Mouse (Mus musculus) lung, postnatal 0 days (tissue): ENCODE data around the gene 1600002K03Rik. TPM values are rescaled to one million over a fixed set of nuclear protein-coding genes. Genes with fewer than 3 reads are reported as not detected.
"Not testable (repeated sequence)": the region's sequence is repeated elsewhere in the genome, so short reads cannot be mapped to it uniquely, and the experiment has no call there.

ENCODE experiments used
- ATAC-seq: fragments of 200-750 bp; cut with Nextera tagmentation; 2 replicates; pipeline ENCODE4 v1.8.0; 2017; ENCODE audit warnings: moderate library complexity
- DNase-seq: peaks from one replicate; pipeline ENCODE4 v3.0.0-alpha.2; 2016; ENCODE audit warnings: low spot score
- H3K27ac ChIP-seq: fragments of 300-500 bp; sonication (generic); 2 replicates; pipeline ENCODE4 v1.5.1; 2014; ENCODE audit warnings: antibody characterized with exemption, mild to moderate bottlenecking, low read length, mixed read lengths
- H3K27me3 ChIP-seq: fragments of 300-500 bp; sonication (generic); replicated peaks from 2 replicates; pipeline ENCODE4 v1.6.1; 2014; ENCODE audit warnings: low read length, mixed read lengths; ENCODE audit not compliant: insufficient read depth
- H3K36me3 ChIP-seq: fragments of 300-500 bp; sonication (generic); 2 replicates; pipeline ENCODE4 v1.6.1; 2014; ENCODE audit warnings: low read length, mixed read lengths; ENCODE audit not compliant: insufficient read depth
- H3K4me1 ChIP-seq: fragments of 300-500 bp; sonication (generic); 2 replicates; pipeline ENCODE4 v1.6.1; 2014; ENCODE audit warnings: antibody characterized with exemption, low read depth, low read length, mixed read lengths; ENCODE audit not compliant: insufficient read depth
- H3K4me2 ChIP-seq: fragments of 300-500 bp; sonication (generic); replicated peaks from 2 replicates; pipeline ENCODE4 v1.6.1; 2014; ENCODE audit warnings: low read depth, mild to moderate bottlenecking, low read length, moderate library complexity, mixed read lengths
- H3K4me3 ChIP-seq: fragments of 300-500 bp; sonication (generic); 2 replicates; pipeline ENCODE4 v1.5.1; 2014; ENCODE audit warnings: low read depth, low read length
- H3K9ac ChIP-seq: fragments of 300-500 bp; sonication (generic); replicated peaks from 2 replicates; pipeline ENCODE4 v1.6.1; 2014; ENCODE audit warnings: low read depth, mild to moderate bottlenecking
- H3K9me3 ChIP-seq: fragments of 300-500 bp; sonication (generic); 2 replicates; pipeline ENCODE4 v1.6.1; 2016; ENCODE audit warnings: low read length, mixed read lengths
- CTCF ChIP-seq: IDR thresholded peaks from 2 replicates; pipeline ENCODE4 v1.5.1; 2016; ENCODE audit warnings: antibody characterized with exemption, mild to moderate bottlenecking
- EP300 ChIP-seq: IDR thresholded peaks from 2 replicates; pipeline ENCODE4 v1.6.1; 2016; ENCODE audit warnings: antibody characterized with exemption, mild to moderate bottlenecking, control low read depth
- WGBS: fragments of 180-500 bp; shearing (Covaris S2); extraction: QIAGEN DNeasy Blood & Tissue Kit; methylation state at CpG from one replicate; pipeline ENCODE4 v1.1.7; 2014; 5-methylcytosine and 5-hydroxymethylcytosine counted together
- polyA plus RNA-seq: library from polyadenylated mRNA; unstranded; fragments of >200 nt; fragmentation: Nextera tagmentation; extraction: Ambion mirVana; gene quantifications from 2 replicates; pipeline ENCODE4 v1.2.1, GENCODE M21; 2015

Gene 1600002K03Rik
- polyA plus RNA-seq, 1 experiment from 2014 or later: 11.7 TPM

- DNase-seq: peak; percentile 36
- peak; percentile 7; the same call in 1 of the 2 replicates for TF ChIP-seq CTCF
- no peak for TF ChIP-seq EP300
- Histone ChIP-seq H3K27me3 (no peaks in the 10 kb centered on the region), H3K4me1 (peaks cover 49% of the 10 kb centered on the region), H3K9ac (peak overlapping the region; percentile 26; the same call in 1 of the 2 replicates), H3K4me2 (peak overlapping the region; percentile 89), H3K36me3 (no peaks in the 10 kb centered on the region), H3K27ac (peak overlapping the region; percentile 79), H3K9me3 (no peaks in the 10 kb centered on the region), H3K4me3 (peak overlapping the region; percentile 33)
- WGBS: 11% methylated on average over 41 of the region's 44 CpGs
- ATAC-seq: no peak
Measured at GRCm38 (mm10) chr10:80164161-80164997, 8.4 kb upstream of the 1600002K03Rik start.

- peak overlapping the region; percentile 33 for H3K4me3 ChIP-seq
- ATAC-seq (peak; percentile 16), DNase-seq (peak; percentile 97)
- TF ChIP-seq CTCF: peak; percentile 100
- no peak for TF ChIP-seq EP300
- H3K27me3 ChIP-seq: no peaks in the 10 kb centered on the region
- H3K36me3 ChIP-seq: peaks cover 2% of the 10 kb centered on the region; the same call in 1 of the 2 replicates
- no peaks in the 10 kb centered on the region for H3K9me3 ChIP-seq
- peak overlapping the region; percentile 89 for H3K4me2 ChIP-seq
- WGBS: under 1% methylated on average over 17 of the region's 17 CpGs
- peak overlapping the region; percentile 26; the same call in 1 of the 2 replicates for H3K9ac ChIP-seq
- peaks cover 48% of the 10 kb centered on the region for H3K4me1 ChIP-seq
- peak overlapping the region; percentile 79 for H3K27ac ChIP-seq
Measured at GRCm38 (mm10) chr10:80164998-80165344, 7.8 kb upstream of the 1600002K03Rik start.

- DNase-seq (peak; percentile 67), ATAC-seq (no peak)
- Histone ChIP-seq H3K9me3 (no peaks in the 10 kb centered on the region), H3K4me2 (peak within 1 kb of the TSS; percentile 89), H3K4me1 (peaks cover 43% of the 10 kb centered on the region), H3K4me3 (peak within 1 kb of the TSS; percentile 33), H3K27me3 (no peaks in the 10 kb centered on the region), H3K36me3 (peaks cover 8% of the 10 kb centered on the region), H3K9ac (peak within 1 kb of the TSS; percentile 26; the same call in 1 of the 2 replicates), H3K27ac (peak within 1 kb of the TSS; percentile 79)
- WGBS: 27% methylated on average over 20 of the region's 20 CpGs
- TF ChIP-seq EP300 (no peak), CTCF (no peak)
Measured at GRCm38 (mm10) chr10:80165392-80166128, 7.2 kb upstream of the 1600002K03Rik start, which contains the start of gene Cirbp. TSS of gene Cirbp (plus strand) at chr10:80165985.

- H3K4me1 ChIP-seq: peaks cover 40% of the 10 kb centered on the region
- not testable (repeated sequence) for ATAC-seq
Measured at GRCm38 (mm10) chr10:80166136-80166535, 6.6 kb upstream of the 1600002K03Rik start.

GRCm38 (mm10) chr10:80167460-80168037 lies 5.2 kb upstream of the 1600002K03Rik start:
- TF ChIP-seq EP300 (no peak), CTCF (no peak; the same call in 1 of the 2 replicates)
- 0% methylated on average over 35 of the region's 55 CpGs for WGBS

More at GRCm38 (mm10) chr10:80166136-80166535, 6.6 kb upstream of the 1600002K03Rik start:
- not testable (repeated sequence) for H3K4me3 ChIP-seq, H3K9me3 ChIP-seq, H3K4me2 ChIP-seq, H3K27me3 ChIP-seq, H3K27ac ChIP-seq, H3K9ac ChIP-seq, DNase-seq
- H3K36me3 ChIP-seq: peaks cover 13% of the 10 kb centered on the region
- 90% methylated on average over 4 of the region's 4 CpGs for WGBS

More at GRCm38 (mm10) chr10:80167460-80168037, 5.2 kb upstream of the 1600002K03Rik start:
- H3K4me2 ChIP-seq: peak overlapping the region; percentile 69
- H3K36me3 ChIP-seq: peaks cover 18% of the 10 kb centered on the region
- H3K27me3 ChIP-seq: no peaks in the 10 kb centered on the region
- H3K27ac ChIP-seq: peak overlapping the region; percentile 100
- peaks cover 32% of the 10 kb centered on the region; the same call in 1 of the 2 replicates for H3K4me1 ChIP-seq
- no peaks in the 10 kb centered on the region for H3K9me3 ChIP-seq
- DNase-seq: peak; percentile 99
- ATAC-seq: peak; percentile 91
- peak overlapping the region; percentile 100 for H3K9ac ChIP-seq
- H3K4me3 ChIP-seq: peak overlapping the region; percentile 96
